Mouse (Mus musculus) CD4-positive, CD25-positive, alpha-beta regulatory T cell, adult 4 months (primary cell): ENCODE results near the gene Tmem88. TPM values are rescaled to one million over a fixed set of nuclear protein-coding genes. Genes with fewer than 3 reads are reported as not detected.

Source experiments
- ATAC-seq: one replicate; pipeline ENCODE4 v1.8.0; 2017
- polyA plus RNA-seq, 2 experiments: library from polyadenylated mRNA; unstranded; fragments of 100-300 nt; shearing (Covaris generic); gene quantifications; one replicate each; pipeline ENCODE4 v1.2.1; 2017

The Tmem88 gene
- polyA plus RNA-seq, 2 experiments from 2014 or later = 1.1 to 1.2 TPM

DNA sequence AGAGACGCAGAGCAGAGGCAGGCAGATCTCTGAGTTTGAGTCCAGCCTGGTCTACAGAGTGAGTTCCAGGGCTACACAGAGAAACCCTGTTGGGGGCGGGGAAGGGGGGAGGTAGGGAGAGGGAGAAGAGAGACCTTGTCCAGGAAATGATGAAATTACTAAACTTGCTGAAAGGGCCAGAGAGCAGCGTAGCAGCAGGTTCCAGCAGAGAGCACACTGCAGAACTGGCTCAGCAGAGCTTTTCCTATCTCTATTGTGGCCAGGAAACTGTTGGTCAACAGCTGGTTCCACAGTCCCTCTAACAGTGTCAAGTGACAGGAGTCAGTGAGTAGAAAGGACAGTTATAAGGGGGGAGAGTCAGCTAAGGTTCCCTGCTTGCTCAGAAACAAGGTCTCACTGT lies 18.4 kb downstream of the Tmem88 start:
- no peak for ATAC-seq

DNA sequence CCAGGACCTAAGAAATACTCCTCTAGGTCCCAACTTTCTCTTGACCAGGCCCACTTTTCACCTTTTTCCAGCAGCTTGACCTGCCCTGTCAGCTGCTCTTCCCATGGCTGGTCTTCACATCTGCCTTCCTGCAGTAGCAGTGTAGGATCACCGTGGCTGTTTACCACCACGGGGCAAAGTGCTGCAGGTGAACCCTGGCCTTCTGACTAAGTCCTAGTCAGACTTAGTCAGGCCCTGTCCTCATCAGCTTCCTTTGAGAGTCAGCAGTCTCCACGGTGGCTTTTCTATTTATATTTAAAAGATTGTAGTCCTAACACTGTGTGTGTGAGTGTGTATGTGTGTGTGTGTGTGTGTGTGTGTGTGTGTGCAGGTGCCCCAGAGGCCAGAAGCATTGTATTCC lies 20.3 kb downstream of the Tmem88 start:
- ATAC-seq = no peak

DNA sequence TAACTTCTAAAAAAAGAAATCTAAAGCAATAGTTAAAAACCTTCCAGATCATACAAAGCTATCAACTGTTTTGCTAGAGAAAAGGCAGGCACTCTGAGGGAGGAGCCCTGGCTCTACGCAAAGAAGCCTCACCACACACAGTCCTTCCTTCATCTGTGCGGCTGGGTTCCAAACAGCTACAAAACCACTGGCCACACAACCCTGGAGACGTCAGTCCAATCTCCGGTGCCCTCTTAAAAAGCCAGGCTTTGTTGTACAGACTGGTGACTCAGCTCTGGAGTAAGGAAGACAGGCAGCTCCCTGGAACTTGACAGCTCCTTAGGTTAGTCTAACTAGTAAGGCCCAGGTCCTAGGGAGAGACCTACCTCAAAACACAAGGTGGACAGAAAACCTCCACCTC lies 22.4 kb downstream of the Tmem88 start:
- no peak for ATAC-seq

DNA sequence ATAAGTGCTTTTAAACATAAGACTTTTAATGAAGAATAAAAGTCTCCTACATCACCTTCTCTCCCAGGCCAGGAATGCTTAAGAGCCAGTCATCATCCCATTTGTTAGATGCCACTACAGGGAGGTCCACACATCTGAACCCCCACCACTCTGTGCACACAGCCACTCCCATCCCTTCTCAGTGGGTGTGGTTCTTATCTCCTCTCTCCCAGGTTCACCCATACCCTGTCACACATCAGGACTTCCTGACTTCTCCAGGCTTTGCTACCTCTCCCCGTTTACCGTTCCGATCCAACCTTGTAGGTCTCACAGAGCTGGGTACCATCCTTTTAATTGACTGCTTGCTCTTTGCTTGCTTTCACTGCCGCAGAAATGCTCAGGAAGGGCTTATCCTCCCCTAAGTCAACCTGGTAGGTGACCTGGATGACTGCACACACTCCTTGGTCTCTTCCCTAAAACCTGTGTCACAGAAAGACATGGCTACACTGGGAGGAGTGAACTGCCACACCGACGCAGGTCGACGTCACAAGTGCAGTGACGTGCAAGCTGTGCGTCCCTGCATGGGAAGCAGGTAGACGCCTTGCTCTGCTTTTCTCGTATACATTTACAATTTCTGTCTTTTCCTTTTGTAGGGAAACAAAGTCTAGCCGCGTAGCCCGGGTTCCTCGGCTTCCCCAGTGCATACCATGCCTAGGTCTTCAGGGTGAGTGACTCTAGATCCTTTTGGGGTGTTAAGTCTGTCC lies 24.6 kb downstream of the Tmem88 start:
- ATAC-seq = no peak

DNA sequence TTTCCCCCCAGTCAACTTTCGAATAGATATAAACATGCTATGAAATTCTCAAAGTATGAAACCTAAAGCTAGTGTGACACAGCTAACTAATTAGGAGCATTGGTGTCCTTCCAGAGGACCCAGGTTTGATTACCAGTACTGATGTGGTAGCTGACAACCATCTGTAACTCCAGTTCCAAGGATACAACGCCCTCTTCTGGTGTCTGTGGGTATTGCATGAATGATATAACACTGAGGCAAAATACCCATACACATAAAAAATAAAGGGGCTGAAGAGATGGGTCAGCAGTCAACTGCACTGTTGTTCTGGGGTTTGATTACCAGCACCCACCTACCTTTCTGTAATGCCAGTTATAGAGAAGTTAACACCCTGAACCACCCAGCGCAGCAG lies 25.3 kb downstream of the Tmem88 start:
- no peak for ATAC-seq

DNA sequence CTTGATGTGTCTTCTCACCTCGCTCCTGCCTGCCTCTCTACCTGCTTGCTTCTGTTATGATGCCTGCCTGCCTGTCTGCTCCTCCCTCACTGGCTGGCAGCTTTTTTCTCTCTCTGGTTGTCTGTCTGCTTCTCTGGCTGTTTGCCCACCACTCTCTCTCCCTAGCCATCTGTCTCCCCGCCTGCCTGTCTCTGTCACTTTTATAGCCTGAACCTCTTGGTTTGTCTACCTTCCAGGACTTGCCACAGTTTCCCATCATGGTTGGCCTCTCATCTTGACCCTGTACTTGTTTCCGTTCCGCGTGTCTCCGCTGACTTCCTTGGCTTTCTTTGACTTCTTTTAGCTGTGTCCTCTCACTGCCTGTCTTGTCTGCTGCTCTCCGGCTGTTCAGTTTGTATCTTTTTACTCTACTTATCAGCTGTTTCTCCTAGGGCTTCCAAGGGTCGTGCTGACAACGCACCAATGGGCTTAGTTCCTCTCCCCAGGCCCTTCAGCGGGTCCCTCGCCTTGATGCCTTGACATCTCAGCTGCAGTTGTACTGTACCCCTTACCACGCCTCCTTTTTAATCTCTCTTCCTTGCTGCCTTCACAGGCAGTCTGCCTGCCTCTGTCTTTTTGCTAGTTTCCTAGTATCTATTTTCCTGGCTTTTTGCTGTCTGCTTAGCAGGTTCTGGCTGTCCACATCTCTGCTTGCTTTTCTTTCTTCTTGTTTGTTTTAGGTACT lies 25.8 kb downstream of the Tmem88 start:
- peak; percentile 37 for ATAC-seq

DNA sequence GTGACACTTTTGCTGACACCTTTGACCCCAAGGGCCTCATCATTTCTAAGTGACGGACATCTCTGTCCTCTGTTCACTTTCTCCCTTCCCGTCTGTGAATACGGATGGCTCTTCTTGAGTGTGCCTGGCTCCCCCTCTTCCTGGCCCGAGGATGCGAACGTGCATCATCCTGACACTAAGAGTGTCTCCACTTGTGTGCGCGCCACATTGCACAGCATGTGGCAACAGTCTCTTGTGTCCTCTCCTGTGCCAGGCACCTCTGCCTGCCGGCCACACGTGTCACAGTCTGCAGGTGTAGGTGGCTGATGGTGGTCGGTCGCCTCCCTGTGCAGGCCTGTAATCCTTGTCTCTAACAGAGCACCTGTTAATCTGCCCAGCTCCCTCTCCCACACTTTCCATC lies 26.4 kb downstream of the Tmem88 start:
- ATAC-seq = no peak

DNA sequence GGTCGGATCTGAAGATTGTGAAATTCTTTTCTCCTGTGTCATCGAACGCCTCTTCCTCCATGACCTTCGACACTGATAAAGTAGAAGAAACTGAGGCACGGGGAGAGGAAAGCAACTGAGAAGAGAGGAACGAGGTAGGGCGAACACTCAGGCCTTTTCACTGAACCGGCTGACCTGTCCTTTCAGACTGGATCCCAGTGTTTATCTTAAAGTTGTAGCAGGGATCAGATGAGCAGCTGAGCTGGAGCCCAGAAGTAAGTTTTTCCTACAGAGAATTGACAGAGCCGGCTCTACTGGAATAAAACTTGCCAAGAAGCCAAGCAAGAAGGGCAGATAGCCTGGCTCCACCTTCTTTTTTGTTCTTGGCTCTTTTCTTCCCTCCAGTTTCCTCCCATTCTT lies 27.2 kb downstream of the Tmem88 start:
- no peak for ATAC-seq

DNA sequence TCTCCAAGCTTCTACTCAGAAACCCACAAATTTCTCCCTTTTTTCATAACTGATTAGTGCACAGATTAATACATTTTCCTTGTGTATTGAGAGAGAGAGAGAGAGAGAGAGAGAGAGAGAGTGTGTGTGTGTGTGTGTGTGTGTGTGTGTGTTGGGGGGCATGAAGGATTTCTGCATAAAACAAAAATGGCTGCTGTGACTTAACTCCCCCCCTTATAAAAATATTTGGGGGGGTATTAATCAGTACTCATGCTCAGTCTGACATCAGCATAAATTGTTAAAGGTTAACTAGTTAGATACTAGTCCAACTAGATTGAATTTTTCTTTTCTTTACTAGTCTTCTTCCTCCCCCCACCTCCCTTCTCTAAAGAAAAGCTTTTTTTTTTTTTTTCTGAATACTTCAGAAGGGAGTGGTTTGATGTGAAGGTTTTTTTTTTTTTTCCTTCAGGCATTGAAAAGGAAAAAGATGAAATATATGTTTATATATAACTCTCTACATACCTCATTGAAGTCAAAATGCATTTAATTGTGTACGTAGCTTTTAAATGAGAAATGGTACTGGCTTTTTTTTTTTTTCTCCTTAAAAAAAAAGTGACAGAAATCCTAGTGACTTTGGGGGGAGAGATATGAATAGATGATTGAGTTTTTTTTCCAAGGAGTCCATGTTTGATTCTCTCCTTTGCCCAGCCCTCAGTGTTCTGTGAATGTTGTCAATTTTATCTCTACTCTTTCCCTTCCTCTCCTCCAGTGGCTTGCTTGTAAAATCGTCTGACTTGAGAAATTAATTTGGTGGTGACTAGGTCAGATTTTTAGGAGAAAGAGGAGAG lies 27.8 kb downstream of the Tmem88 start:
- no peak for ATAC-seq

DNA sequence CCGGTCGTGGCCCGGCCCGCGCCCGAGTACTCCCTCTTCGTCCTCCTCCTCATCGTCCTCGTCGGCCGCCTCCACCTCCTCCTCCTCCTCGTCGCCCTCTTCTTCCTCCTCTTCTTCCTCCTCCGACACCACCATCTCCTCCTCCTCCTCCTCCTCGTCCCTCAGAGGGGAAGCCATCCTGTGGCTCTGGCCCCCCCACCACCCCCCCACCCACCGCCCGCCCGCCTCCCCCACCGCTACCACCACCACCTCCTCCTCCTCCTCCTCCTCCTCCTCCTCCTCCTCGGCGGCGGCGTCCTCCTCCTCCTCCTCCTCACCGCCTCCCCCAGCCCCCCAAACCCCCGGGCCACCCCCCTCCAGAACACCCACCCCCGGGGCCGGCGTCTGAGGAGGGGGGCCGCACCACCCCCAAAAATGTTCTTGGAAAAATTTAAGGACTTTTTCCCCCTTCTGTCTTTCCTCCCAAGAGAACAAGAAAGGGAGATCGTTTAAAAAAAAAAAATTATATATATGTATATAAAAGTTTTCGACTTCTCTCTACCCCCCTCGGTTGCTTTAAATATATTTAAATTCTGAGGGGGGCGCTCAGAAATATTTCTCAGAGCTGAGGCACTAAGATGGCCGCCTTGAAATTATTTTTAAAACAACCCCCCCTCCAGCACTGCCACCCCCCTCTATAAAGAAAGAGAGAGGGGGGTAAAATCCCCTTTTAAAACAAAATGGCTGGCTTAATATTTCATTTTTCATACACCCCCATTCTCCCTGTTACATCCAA lies 28.6 kb downstream of the Tmem88 start, which contains the start of gene Chd3:
Gene Chd3 (minus strand): TSS at position 192 of the 775 bp plus-strand sequence.
- ATAC-seq = no peak

DNA sequence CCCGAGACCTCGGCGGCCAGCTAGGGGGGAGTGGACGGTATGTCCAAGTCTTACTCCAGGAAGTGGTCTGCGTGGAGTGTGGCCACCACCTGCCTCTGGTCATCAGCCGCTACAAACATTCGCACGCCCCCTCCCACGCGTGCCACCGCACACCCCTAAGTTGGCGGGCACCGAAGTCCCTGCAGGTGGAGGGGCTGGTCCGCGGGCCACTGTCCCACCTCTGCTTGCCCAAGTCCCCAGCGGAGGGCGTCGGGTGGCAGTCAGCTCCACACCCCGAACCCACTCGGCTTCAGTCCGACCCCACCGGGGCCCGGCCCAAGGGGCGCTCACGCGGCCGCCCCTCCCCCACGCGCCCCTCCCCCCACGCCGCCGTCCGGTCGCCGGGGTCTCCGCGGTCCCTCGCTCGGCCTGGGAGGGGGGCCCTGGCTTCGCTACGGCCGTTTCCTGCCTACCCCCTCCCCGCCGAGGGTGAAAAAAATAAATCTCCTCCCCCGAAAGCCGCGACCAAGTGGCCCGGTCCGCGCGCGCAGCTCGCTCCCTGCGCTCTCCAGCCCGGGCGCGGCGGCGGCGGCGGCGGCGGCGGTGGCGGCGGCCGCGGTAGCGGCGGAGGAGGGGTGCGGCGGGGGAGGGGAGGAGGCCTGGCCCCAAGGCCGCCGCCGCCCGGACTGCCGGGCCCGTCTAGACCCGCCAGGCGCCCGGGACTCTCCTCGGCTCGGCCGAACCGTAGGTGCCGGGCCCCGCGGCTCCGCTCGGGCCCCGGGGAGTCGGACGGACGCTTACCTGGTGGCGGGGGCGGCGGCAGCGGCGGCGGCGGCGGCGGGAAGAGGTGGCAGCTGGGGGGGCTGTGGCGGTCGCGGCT lies 29.4 kb downstream of the Tmem88 start:
- ATAC-seq = no peak

DNA sequence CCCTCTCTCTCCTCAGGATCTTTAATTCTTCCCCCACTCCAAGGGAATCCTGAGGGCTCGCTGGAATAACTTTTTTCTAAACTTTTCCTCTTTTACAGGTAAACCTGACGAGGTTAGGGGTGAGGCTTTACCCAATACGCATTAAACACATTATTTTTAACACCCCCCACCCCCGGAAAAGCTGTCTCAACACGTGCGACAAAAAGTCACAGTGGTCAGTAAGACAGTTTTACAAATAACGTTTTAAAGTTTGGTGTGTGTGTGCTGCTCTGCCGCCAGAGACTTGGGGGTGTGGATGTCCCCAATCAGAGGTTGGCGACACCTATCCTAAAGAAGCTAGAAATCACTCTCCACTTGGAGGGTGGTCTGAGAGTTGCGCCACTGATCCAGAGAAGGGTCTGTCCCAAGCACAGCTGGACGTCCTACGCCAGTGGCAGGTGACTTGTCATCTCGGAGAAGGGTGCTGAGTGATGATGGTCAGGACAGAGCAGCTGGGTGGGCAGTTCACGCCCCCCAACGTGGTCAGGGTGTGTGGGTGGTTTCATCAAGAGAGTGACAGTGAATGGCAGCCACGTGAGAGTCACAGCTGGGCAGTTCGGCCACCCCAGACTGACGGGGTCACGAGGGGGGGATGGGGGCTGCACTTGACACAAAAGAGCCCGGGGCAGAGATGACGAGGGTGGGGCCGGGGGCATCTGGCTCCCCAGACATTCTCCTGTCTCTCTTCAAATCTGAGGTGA lies 30.2 kb downstream of the Tmem88 start:
- ATAC-seq = no peak

DNA sequence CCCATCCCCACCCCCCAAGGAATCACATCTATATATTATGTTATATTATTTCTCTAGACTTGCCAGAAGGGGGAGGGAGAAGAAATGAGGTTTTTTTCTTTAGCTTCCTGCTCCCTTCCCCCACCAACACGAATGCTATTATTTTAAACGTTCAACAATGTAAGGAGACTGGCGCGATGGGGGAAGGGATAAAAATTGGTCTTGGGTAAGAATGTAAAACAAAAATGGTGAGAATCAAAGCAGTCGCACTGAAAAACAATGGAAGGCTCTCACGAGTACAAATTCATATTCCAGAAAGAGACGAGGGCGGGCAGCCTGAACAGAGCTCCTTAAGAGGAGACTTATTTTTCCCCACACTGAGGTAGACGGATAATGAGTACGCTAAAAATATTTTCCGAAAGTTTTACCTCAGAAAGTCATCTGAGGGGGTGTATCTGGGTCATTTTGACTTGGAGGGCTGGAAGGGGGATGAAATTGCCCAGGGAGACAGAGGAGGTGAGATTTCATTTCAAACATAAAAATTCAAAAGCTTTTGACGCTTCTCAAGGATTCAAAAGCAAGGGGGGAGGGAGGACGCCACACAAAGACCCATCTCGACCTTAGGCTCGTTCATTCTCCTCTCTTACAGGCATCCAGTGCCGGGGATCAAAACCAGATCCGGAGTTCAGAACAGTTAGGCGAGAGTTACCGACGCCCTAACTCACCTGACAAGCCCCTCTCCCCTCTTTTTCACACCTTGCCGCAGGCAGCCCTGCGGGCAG lies 31.0 kb downstream of the Tmem88 start:
- peak; percentile 0 for ATAC-seq

DNA sequence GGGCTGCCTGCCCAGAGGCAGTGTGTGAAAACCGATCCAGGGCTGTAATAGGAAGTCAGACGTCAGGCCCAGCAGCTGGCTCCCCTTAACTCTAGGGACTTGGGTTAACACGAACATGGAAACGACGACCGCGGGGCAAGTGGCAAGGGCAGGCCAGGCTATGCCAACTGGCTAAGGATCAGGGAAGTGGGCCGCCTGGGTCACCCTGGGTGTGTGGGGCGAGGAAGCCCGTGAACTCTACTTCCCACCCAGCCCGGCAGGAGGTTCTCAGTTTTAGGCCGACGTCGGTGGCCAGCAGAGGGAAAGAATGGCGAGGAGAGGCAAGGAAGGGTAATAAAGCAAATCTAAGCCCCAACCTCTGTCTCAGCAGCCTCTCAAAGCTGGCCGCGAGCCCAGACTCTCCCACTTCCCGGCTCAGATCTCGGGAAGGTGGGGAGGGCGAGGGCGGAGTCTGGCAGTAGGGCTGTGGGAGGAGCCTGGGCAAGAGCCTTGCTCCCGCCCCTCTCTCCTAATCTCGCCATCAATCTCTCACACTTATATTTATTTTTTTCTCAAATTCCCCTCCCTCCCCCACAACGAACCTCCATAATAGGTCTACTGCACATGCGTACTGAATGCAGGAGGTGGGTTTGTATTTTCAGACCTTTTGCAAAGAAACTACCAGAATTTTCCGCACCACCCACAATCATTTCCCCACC lies 31.7 kb downstream of the Tmem88 start:
- ATAC-seq = peak; percentile 84

DNA sequence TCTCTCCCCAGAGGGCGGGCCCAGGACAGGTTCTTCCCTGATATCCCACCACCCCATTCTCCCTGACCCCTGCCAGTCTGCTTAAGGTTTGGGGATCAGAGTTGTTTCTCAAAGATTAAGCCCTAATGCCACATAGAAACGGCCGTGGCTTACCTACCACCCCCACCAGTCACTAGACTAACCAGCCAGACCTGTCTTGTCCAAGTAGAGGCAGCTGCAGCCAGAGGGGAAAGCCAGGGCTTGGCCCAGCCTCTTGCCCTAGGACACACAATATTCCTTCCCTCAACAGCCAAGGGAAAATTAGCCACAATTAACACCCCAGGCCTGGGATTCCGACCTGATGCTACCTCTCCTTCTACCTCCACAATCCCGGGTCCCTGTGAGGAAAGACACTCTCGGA lies 32.3 kb downstream of the Tmem88 start:
- ATAC-seq = no peak

DNA sequence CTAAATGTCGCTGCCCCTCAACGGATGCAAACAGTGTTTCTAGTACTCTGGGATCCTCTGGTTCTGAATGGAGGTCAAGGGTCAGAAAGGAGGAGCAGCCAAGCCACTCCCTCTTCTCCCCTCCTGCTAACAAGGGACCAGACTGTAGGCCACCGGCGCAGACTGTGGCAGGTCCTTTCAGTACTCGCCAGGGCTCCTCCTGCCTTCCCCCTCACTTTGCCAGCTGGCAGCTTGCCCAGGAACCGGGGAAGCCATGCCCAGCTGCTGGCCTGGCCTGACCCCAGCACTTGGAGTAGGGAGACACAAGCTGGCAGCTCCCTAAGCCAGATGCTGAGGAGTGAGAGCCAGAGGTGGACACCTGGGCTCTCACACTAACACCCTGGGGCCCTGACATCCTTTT lies 33.1 kb downstream of the Tmem88 start:
- ATAC-seq = no peak

DNA sequence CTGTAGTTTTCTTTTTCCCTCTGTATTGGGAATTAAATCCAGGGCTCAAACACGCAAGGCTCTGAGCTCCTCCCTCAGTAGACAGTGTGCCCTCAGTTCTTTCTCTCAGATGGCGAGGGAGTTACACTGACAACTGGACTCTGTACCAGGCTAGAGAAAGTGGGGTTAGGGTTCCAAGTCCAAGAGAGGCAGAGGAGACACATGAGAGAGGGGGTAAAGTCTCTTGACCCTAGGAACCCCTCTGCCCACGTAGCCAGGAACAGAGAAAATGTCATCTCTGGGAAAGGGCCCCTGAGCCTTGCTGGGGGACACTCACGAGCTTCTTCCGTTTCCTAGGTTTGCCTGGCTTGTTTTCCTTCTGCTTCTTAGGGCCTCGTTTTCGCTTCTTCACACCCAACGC lies 33.7 kb downstream of the Tmem88 start:
- no peak for ATAC-seq

DNA sequence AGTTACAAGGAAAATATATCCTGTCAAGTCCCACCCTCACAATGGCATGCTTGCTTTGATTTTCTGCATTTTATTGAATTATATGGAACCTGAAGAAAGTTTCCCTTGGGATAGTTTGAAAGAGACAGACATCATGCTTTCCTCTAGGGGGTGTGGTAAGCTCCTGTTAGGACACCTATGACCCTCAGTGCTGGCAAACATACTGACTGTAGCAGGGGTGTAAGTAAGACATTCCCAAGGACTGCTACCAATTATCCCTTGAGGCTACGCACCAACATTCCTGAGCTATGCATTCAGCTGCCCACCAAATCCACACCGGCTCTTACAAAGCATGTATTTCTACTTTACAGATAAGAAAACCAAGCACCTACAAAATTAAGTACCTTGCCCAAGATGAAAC lies 35.6 kb downstream of the Tmem88 start:
- no peak for ATAC-seq

DNA sequence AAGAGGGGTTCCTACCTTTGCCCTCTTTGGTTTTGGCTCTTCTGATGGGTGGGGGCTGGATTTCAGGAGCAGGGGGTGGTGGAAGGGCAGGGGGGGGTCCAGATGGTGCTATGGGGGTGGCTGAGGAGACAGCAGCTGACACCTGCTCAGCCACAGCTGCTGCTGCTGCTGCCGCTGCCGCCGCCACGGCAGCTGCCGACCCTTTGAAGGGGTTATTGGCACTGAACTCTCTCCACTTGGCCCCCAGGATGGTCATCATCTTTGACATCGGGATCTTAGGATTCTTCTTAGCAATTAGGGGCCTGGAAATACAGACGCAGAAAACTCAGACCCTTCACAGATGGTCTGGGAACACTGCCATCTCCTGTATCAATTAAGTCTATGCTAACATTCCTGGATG lies 36.0 kb downstream of the Tmem88 start:
- ATAC-seq = no peak
